Mouse (Mus musculus) megakaryocyte, embryonic 14.5 days (primary cell): ENCODE measurements around the gene Taar9.
"Not testable (repeated sequence)": the region's sequence is repeated elsewhere in the genome, so short reads cannot be mapped to it uniquely, and the experiment has no call there.

Experiments
- FLI1 ChIP-seq: IDR thresholded peaks from 2 replicates; pipeline ENCODE4 v1.6.1; 2012; ENCODE audit warnings: low read length, inconsistent platforms, mixed read lengths
- GATA1 ChIP-seq: IDR thresholded peaks from 3 replicates; pipeline ENCODE4 v1.6.1; 2012; ENCODE audit warnings: mixed read lengths, low read length, inconsistent platforms, borderline replicate concordance

GRCm38 (mm10) chr10:24076200-24076599 lies 33.1 kb downstream of the Taar9 start, which contains the start of gene Taar8a:
- TF ChIP-seq GATA1, FLI1: not testable (repeated sequence)
